Mouse (Mus musculus) hindbrain, embryonic 10.5 days (tissue): ENCODE results near the gene Sult1e1. TPM values are rescaled to one million over a fixed set of nuclear protein-coding genes. Genes with fewer than 3 reads are reported as not detected.

ENCODE experiments used
- DNase-seq: peaks from one replicate; pipeline ENCODE4 v3.0.0-alpha.2; 2017; ENCODE audit warnings: low spot score
- H3K27ac ChIP-seq: fragments of 300-500 bp; sonication (generic); 2 replicates; pipeline ENCODE4 v1.5.1; 2016; ENCODE audit warnings: mild to moderate bottlenecking, moderate library complexity
- H3K27me3 ChIP-seq: fragments of 300-500 bp; sonication (generic); 2 replicates; pipeline ENCODE4 v1.6.1; 2016; ENCODE audit warnings: mild to moderate bottlenecking; ENCODE audit not compliant: poor library complexity, insufficient read depth, severe bottlenecking
- H3K36me3 ChIP-seq: fragments of 300-500 bp; sonication (generic); 2 replicates; pipeline ENCODE4 v1.6.1; 2016; ENCODE audit warnings: mild to moderate bottlenecking, moderate library complexity
- H3K4me1 ChIP-seq: fragments of 300-500 bp; sonication (generic); replicated peaks from 2 replicates; pipeline ENCODE4 v1.6.1; 2016; ENCODE audit warnings: mild to moderate bottlenecking
- H3K4me3 ChIP-seq: fragments of 300-500 bp; sonication (generic); 2 replicates; pipeline ENCODE4 v1.5.1; 2016; ENCODE audit warnings: mild to moderate bottlenecking, moderate library complexity
- H3K9me3 ChIP-seq: fragments of 300-500 bp; sonication (generic); 2 replicates; pipeline ENCODE4 v1.6.1; 2016; ENCODE audit warnings: mild to moderate bottlenecking, moderate library complexity
- WGBS: fragments of 180-500 bp; shearing (Covaris S2); methylation state at CpG from one replicate; pipeline ENCODE4 v1.1.7; 2016; 5-methylcytosine and 5-hydroxymethylcytosine counted together
- polyA plus RNA-seq: library from polyadenylated mRNA; unstranded; fragments of >200 nt; fragmentation: Nextera tagmentation; extraction: Ambion mirVana; gene quantifications from 2 replicates; pipeline ENCODE4 v1.2.1, GENCODE M21; 2016

Gene Sult1e1
- not detected in 2 replicates for polyA plus RNA-seq

DNA sequence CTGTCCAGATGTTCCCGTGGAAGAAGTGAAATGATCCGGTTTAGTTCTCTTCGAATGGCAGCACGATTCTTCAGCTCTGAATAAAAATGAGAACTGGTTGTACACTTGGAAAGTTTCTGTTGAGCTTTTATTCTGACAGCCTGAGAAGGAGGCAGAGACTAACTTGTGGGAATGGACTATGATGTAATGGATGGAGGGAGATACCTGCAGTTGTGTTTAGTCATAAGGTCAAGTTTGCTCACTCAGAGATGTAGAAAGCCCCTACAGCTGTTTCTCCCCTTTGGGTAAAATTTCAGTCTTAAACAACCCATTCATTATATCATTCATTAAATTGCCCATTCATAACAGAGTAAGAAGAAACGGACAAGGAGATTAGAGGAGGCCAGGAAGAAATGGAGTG lies at the start of gene Sult1e1:
Sult1e1 (minus strand) TSS at position 101 of the 400 bp plus-strand sequence.
- H3K9me3 ChIP-seq = no peaks in the 10 kb centered on the region
- no peaks in the 10 kb centered on the region for H3K36me3 ChIP-seq
- no peaks in the 10 kb centered on the region for H3K4me1 ChIP-seq
- 88% methylated on average over 5 of the region's 5 CpGs for WGBS
- no peak within 1 kb of the TSS for H3K27ac ChIP-seq
- no peak for DNase-seq
- no peaks in the 10 kb centered on the region for H3K27me3 ChIP-seq
- H3K4me3 ChIP-seq = no peak within 1 kb of the TSS

DNA sequence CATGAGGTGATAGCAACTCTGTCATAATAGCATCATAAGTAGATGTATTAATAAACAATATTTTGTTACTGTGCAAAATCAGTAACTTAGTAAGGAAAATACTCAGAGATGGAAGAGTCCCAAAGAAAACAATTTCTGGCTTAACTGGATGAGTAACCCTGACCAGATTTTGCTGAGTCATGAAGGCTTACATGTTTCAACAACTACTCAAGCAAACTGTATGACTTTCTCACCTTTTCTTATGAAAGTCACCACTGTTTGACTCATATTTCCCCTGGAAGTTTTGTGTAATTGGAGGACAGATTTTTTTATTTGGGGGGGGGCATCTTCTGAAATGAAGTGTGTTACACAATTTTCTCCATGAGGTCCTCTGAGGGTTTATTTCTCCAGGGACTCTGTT lies 31.3 kb upstream of the Sult1e1 start:
- H3K27ac ChIP-seq = no peak overlapping the region
- no peaks in the 10 kb centered on the region for H3K36me3 ChIP-seq
- H3K4me3 ChIP-seq = no peak overlapping the region
- no peaks in the 10 kb centered on the region for H3K9me3 ChIP-seq
- no peaks in the 10 kb centered on the region for H3K4me1 ChIP-seq
- H3K27me3 ChIP-seq = no peaks in the 10 kb centered on the region
- no peak for DNase-seq

DNA sequence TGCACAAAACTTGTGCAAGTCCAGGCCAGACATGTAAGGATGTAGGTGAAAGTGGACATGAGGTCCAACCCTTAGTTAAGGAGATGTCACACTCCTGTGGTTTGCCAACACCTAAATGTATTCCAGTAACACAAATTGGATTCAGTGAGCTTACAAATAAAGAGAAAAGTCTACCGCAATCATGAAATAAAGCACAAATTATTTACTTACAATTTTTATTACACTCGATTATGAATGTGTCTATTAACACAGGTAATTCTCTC lies 23.7 kb upstream of the Sult1e1 start:
- H3K27ac ChIP-seq = no peak overlapping the region
- H3K4me3 ChIP-seq = no peak overlapping the region
- no peaks in the 10 kb centered on the region for H3K9me3 ChIP-seq
- H3K27me3 ChIP-seq = no peaks in the 10 kb centered on the region
- H3K4me1 ChIP-seq = no peaks in the 10 kb centered on the region
- H3K36me3 ChIP-seq = no peaks in the 10 kb centered on the region
- WGBS = 89% methylated on average over 2 of the region's 2 CpGs
- no peak for DNase-seq

DNA sequence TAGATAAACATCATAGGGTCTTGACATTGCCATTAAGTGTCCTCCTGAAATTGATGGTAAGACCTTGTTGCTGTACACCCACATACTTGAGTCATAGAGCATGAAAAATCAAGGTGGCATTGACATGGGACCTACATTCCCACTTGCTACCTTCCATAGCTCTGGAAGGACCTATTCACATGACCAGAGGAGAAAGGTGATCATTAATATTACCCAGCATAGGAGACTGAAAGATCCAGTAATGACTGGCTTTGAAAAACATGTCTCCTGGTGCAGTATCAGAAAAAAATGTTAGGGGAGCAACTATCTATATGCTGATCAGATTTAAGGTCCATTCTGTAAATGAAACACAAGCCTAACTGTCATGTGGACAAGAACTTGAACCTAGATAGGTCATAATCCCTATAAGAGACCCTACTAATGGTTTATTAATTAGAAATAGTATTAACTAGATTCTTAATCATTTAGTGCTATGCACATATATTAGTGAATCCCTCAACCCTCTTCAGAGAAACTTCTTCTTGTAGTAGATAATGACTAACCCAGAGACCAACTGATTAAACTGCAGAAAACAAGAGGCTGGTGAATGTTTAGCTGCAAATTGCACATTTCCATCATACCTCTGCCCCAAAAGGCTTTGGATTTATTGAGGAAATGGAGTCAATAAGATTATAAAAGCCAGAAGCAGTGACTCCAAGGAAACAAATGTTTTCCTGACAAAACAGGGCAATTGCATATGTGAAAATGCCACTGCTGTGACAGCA lies 23.2 kb upstream of the Sult1e1 start:
- Histone ChIP-seq H3K4me3 (no peak overlapping the region), H3K27me3 (no peaks in the 10 kb centered on the region), H3K9me3 (no peaks in the 10 kb centered on the region), H3K36me3 (no peaks in the 10 kb centered on the region), H3K27ac (no peak overlapping the region), H3K4me1 (no peaks in the 10 kb centered on the region)
- DNase-seq = no peak

DNA sequence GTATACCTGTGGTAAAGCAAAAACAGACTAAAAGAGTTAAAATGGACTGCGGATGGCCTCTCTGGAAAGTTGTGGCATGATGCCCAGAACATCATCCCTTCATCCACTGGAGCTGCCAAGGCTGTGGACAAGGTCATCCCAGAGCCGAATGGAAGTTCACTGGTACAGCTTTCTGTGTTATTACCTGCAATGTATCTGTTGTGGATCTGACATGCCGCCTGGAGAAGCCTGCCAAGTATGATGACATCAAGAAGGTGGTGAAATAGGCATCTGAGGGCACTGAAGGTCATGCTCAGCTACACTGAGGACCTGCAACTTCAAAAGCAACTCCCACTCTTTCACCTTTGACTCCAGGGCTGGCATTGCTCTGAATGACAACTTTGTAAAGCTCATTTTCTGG lies 9.6 kb upstream of the Sult1e1 start:
- 85% methylated on average over 3 of the region's 3 CpGs for WGBS
- H3K9me3 ChIP-seq = no peaks in the 10 kb centered on the region
- no peak for DNase-seq
- H3K4me1 ChIP-seq = no peaks in the 10 kb centered on the region
- no peak overlapping the region for H3K27ac ChIP-seq
- no peak overlapping the region for H3K4me3 ChIP-seq
- no peaks in the 10 kb centered on the region for H3K27me3 ChIP-seq
- H3K36me3 ChIP-seq = no peaks in the 10 kb centered on the region

DNA sequence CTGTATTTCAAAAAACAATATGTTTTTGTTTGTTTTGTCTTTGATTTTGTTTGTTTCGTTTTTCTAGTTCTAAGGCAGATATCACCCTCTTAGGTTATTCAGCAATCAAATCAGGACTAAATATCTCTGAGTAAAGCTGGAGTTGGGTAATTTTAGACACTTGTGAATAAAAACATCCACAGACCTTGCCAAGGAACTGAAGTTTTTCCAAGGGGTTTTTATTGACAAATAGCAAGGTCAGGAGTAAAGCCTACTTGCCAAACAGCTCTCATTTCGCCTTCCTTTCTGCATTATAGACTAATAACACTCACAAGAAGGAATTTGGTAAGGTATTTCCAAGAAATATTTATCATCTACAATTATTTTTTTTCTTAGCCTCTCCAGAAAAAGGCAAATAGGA lies 6.5 kb upstream of the Sult1e1 start:
- no peak overlapping the region for H3K4me3 ChIP-seq
- H3K4me1 ChIP-seq = no peaks in the 10 kb centered on the region
- no peak for DNase-seq
- no peak overlapping the region for H3K27ac ChIP-seq
- H3K27me3 ChIP-seq = no peaks in the 10 kb centered on the region
- no peaks in the 10 kb centered on the region for H3K36me3 ChIP-seq
- H3K9me3 ChIP-seq = no peaks in the 10 kb centered on the region
- WGBS = 80% methylated on average over 2 of the region's 2 CpGs

DNA sequence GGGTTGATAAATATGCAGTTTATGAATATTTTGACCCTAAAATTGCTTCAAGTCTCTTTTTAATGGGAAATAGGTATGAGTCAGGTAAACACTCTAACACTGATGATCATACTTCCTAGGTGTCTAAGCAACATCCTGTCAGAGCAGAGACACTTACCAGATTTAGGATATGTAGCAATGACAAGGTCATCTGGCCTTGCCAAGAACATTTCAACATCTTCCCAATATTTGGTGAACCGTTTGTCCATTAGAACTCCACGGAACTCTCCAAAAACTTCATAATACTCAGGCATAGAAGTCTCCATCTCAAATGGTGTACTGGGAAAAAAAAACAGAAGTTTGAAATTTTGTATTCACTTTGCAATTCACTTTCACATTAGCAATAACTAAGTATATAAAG lies 1.5 kb downstream of the Sult1e1 start:
- no peaks in the 10 kb centered on the region for H3K36me3 ChIP-seq
- no peak for DNase-seq
- 95% methylated on average over 2 of the region's 2 CpGs for WGBS
- no peak overlapping the region for H3K4me3 ChIP-seq
- no peak overlapping the region for H3K27ac ChIP-seq
- H3K9me3 ChIP-seq = no peaks in the 10 kb centered on the region
- no peaks in the 10 kb centered on the region for H3K27me3 ChIP-seq
- no peaks in the 10 kb centered on the region for H3K4me1 ChIP-seq

DNA sequence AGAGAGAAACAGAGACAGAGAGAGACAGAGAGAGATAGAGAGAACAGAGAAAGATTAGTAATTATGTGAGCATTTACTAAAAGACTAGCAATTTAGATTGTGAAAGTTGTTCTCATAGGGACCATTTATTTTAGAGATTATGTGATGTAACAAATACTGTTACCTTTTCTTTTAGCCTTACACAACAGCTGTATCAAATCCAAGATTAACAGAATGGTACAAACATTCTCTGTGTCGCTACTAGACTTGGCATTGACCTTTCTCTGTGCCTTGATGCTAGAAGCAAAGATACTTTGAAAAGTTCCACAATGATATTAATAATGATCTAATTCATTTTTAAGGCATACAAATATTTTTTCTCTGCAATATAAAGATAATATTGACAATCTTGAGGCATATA lies 11.0 kb downstream of the Sult1e1 start:
- no peak for DNase-seq
- no peaks in the 10 kb centered on the region for H3K9me3 ChIP-seq
- no peak overlapping the region for H3K4me3 ChIP-seq
- WGBS = 86% methylated on average over 1 of the region's 1 CpGs
- no peaks in the 10 kb centered on the region for H3K36me3 ChIP-seq
- H3K27me3 ChIP-seq = no peaks in the 10 kb centered on the region
- no peak overlapping the region for H3K27ac ChIP-seq
- no peaks in the 10 kb centered on the region for H3K4me1 ChIP-seq

DNA sequence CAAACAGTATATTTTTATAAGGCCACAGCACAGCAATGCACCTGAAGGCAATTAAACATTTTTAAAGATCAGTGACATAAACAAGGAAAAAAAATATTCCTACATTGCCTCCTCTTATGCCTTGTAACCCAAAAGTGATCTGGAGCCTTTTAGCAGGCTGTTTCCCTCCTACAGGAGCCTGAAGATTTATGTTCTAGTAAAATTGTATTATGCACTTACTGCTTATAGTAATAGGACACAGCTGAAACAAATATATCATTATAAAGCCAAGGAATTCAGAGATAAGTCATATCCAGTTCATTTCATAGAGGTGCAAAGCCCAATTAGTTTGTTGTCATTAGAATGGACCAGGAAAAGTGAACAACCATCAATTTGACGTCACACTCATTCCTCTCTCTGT lies 17.2 kb downstream of the Sult1e1 start:
- Histone ChIP-seq H3K27me3 (no peaks in the 10 kb centered on the region), H3K27ac (no peak overlapping the region), H3K9me3 (no peaks in the 10 kb centered on the region), H3K36me3 (no peaks in the 10 kb centered on the region), H3K4me3 (no peak overlapping the region), H3K4me1 (no peaks in the 10 kb centered on the region)
- no peak for DNase-seq
- WGBS = 76% methylated on average over 1 of the region's 1 CpGs

DNA sequence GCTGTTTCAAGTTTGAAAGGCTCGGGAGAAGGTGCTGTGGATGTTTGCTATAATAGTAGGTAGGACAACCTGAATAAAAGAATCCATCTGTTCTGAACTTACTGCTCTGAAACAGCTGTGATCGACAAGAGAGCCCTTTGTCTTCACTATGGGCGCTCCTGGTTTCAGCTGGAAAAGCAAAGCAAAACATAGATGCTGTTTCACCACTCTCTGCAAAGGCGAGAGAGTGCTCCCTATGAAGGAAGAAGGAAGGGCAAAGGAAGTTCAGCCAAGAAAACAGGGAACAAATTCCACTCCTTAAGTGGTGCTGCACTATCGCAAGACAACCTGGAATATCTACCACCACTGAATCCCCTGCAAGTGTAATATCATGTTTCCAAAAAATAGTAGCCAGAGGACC lies 17.9 kb downstream of the Sult1e1 start:
- Histone ChIP-seq H3K4me3 (no peak overlapping the region), H3K27me3 (no peaks in the 10 kb centered on the region), H3K36me3 (no peaks in the 10 kb centered on the region), H3K27ac (no peak overlapping the region), H3K4me1 (no peaks in the 10 kb centered on the region), H3K9me3 (no peaks in the 10 kb centered on the region)
- whole genome bisulfite sequencing = 59% methylated on average over 5 of the region's 5 CpGs
- no peak for DNase-seq

DNA sequence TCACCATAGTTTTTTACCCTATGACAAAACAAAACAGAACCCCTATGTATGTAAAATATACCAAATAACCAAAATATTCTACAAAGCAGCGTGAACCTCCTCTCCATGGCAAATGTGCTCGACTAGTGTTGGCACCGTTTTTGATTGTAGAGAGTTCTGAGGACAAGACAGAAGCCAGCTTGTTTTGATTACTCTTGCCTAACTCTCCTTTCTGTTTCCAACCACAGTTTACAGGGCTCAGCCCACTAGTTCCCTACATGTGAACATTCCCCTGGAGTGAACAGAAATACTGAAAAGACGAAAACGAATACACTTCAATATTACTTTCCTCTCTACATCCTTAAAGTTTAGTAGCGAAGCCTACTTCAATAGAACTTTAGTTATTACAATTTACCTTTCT lies 18.6 kb downstream of the Sult1e1 start:
- Histone ChIP-seq H3K27ac (no peak overlapping the region), H3K36me3 (no peaks in the 10 kb centered on the region), H3K4me1 (no peaks in the 10 kb centered on the region), H3K27me3 (no peaks in the 10 kb centered on the region), H3K4me3 (no peak overlapping the region), H3K9me3 (no peaks in the 10 kb centered on the region)
- DNase-seq = no peak
- WGBS = 82% methylated on average over 6 of the region's 6 CpGs

DNA sequence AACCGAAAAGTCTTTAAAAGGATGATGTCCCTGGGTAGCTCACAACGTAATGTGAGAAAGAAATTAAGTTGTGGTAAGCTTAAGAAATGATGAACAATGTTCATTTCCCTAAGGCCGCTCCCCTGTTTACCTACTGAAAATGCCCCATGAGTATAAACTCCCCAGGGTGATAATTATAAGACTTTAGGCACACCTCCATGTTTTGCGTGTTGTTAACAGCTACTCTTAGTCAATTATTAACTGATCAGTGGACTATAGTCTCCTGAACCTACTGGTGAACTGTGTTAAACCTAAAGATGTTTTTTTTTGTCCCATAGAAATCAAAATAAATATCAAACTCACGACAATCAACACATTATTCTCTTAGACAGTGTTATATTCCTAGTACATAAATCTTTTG lies 22.5 kb downstream of the Sult1e1 start, which contains the start of gene Sult1d1:
Sult1d1 (minus strand) TSS at position 183 of the 400 bp plus-strand sequence.
- no peaks in the 10 kb centered on the region for H3K9me3 ChIP-seq
- H3K27me3 ChIP-seq = no peaks in the 10 kb centered on the region
- H3K27ac ChIP-seq = no peak within 1 kb of the TSS
- H3K36me3 ChIP-seq = no peaks in the 10 kb centered on the region
- DNase-seq = no peak
- no peaks in the 10 kb centered on the region for H3K4me1 ChIP-seq
- H3K4me3 ChIP-seq = no peak within 1 kb of the TSS
- 87% methylated on average over 5 of the region's 5 CpGs for WGBS

DNA sequence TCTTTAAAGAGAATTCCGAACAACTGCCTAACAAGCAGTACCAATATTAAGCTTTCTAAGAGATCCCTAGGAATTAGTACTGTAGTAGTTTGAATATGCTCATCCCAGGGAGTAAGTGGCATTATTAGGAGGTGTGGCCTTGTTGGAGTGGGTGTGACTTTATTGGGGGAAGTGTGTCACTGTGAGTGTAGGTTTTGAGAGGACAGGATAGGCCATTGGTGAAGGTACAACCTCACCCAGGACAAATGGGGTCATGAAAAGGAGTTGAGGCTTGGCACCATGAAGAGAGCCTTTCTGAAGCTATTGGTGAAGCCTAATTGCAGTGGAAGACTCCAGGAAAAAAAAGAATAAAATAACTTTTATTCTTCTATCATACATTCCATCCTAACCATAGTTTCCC lies 24.1 kb downstream of the Sult1e1 start:
- H3K9me3 ChIP-seq = no peaks in the 10 kb centered on the region
- DNase-seq = no peak
- no peaks in the 10 kb centered on the region for H3K4me1 ChIP-seq
- H3K36me3 ChIP-seq = no peaks in the 10 kb centered on the region
- no peak overlapping the region for H3K4me3 ChIP-seq
- no peaks in the 10 kb centered on the region for H3K27me3 ChIP-seq
- no peak overlapping the region for H3K27ac ChIP-seq
- WGBS = 78% methylated on average over 1 of the region's 1 CpGs

DNA sequence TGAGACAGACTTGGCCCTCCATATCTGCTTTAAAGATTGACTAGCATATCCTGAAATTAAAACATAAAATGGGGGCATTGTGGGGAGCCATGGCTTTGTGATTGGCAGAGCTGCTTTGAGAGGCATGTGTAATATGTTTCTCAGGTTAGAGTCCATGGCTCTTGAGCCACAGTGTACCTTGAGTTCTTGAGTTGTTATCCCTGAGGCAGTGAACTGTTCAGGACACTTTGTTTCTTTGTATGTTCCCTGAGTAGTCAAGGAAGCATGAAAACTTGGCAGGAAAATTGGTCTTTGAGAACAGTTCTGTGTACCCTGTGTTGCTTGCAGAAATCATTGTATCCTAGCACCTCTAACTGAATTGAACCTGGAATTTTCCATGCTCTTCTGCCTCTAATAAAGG lies 28.4 kb downstream of the Sult1e1 start:
- DNase-seq = no peak
- H3K9me3 ChIP-seq = no peaks in the 10 kb centered on the region

More for the DNA sequence above, 28.4 kb downstream of the Sult1e1 start:
- H3K27me3 ChIP-seq = no peaks in the 10 kb centered on the region
- H3K4me3 ChIP-seq = no peak overlapping the region
- no peaks in the 10 kb centered on the region for H3K4me1 ChIP-seq
- H3K36me3 ChIP-seq = no peaks in the 10 kb centered on the region
- H3K27ac ChIP-seq = no peak overlapping the region
